Mouse (Mus musculus) ES-E14 (cell line): ENCODE measurements around the gene Lamb2. TPM values are rescaled to one million over a fixed set of nuclear protein-coding genes. Genes with fewer than 3 reads are reported as not detected.

Source experiments
- DNase-seq: peaks from one replicate; pipeline ENCODE4 v3.0.0-alpha.2; 2013; ENCODE audit warnings: low read depth, low spot score
- H3K27ac ChIP-seq: 2 replicates; pipeline ENCODE4 v1.5.1; 2012; ENCODE audit warnings: low read depth, mild to moderate bottlenecking, low read length, moderate library complexity, mixed read lengths; ENCODE audit not compliant: poor library complexity, insufficient read depth, severe bottlenecking
- H3K36me3 ChIP-seq: 2 replicates; pipeline ENCODE4 v1.6.1; 2012; ENCODE audit warnings: mild to moderate bottlenecking, low read length, moderate library complexity, mixed read lengths; ENCODE audit not compliant: control insufficient read depth, poor library complexity, insufficient read depth, severe bottlenecking
- H3K4me1 ChIP-seq, 2 experiments: fragments of 150-350 bp in 1 of 2; sonication (generic) in 1 of 2; 2 replicates each; pipeline ENCODE4 v1.6.1; 2012; ENCODE audit warnings: low read length in 2 of 2, mild to moderate bottlenecking in 1 of 2, mixed read lengths in 1 of 2; ENCODE audit not compliant: control insufficient read depth in 2 of 2, insufficient read depth in 2 of 2, poor library complexity in 1 of 2
- H3K4me3 ChIP-seq, 2 experiments: fragments of 150-350 bp in 1 of 2; sonication (generic) in 1 of 2; 2 replicates each; pipeline ENCODE4 v1.5.1; 2012; ENCODE audit warnings: low read length in 2 of 2, low read depth in 1 of 2, mild to moderate bottlenecking in 1 of 2, mixed read lengths in 1 of 2; ENCODE audit not compliant: insufficient read depth in 1 of 2, poor library complexity in 1 of 2, severe bottlenecking in 1 of 2
- H3K9ac ChIP-seq: 2 replicates; pipeline ENCODE4 v1.6.1; 2012; ENCODE audit warnings: low read depth, mild to moderate bottlenecking, low read length, mixed read lengths; ENCODE audit not compliant: poor library complexity, insufficient read depth, severe bottlenecking
- H3K9me3 ChIP-seq: fragments of 150-350 bp; sonication (generic); 2 replicates; pipeline ENCODE4 v1.6.1; 2012; ENCODE audit warnings: low read depth, mild to moderate bottlenecking, low read length; ENCODE audit not compliant: control insufficient read depth, insufficient read depth
- CHD2 ChIP-seq: IDR thresholded peaks from 2 replicates; pipeline ENCODE4 v1.6.1; 2014; ENCODE audit warnings: mild to moderate bottlenecking, low read depth, low read length, inconsistent platforms
- HCFC1 ChIP-seq: IDR thresholded peaks from 2 replicates; pipeline ENCODE4 v1.6.1; 2012; ENCODE audit warnings: low read length, inconsistent platforms, borderline replicate concordance; ENCODE audit not compliant: insufficient read depth
- MAFK ChIP-seq: IDR thresholded peaks from 2 replicates; pipeline ENCODE4 v1.6.1; 2014; ENCODE audit warnings: mild to moderate bottlenecking, low read depth, low read length, inconsistent platforms; ENCODE audit not compliant: insufficient read depth
- ZC3H11A ChIP-seq: IDR thresholded peaks from 2 replicates; pipeline ENCODE4 v1.6.1; 2012; ENCODE audit warnings: low read depth, mild to moderate bottlenecking, inconsistent platforms, low read length, borderline replicate concordance
- ZNF384 ChIP-seq: IDR thresholded peaks from 2 replicates; pipeline ENCODE4 v1.6.1; 2012; ENCODE audit warnings: low read depth, low read length, inconsistent platforms
- in situ Hi-C, 2 experiments: fragments of 600-800 bp; cut with MboI; formaldehyde crosslinking; loops; one replicate each; pipeline ENCODE4 v1.15.1; 2025; ENCODE audit warnings: low sequenced_read_pairs in 2 of 2, inconsistent platforms in 1 of 2; ENCODE audit not compliant: unreplicated experiment in 2 of 2
- total RNA-seq: library from RNA; depleted of rRNA; stranded (reverse); fragments of 300-350 nt; gene quantifications from 2 replicates; pipeline ENCODE4 v1.2.3, GENCODE M21; 2012

Lamb2 gene
- total RNA-seq, 1 experiment: 50.6 TPM

DNA sequence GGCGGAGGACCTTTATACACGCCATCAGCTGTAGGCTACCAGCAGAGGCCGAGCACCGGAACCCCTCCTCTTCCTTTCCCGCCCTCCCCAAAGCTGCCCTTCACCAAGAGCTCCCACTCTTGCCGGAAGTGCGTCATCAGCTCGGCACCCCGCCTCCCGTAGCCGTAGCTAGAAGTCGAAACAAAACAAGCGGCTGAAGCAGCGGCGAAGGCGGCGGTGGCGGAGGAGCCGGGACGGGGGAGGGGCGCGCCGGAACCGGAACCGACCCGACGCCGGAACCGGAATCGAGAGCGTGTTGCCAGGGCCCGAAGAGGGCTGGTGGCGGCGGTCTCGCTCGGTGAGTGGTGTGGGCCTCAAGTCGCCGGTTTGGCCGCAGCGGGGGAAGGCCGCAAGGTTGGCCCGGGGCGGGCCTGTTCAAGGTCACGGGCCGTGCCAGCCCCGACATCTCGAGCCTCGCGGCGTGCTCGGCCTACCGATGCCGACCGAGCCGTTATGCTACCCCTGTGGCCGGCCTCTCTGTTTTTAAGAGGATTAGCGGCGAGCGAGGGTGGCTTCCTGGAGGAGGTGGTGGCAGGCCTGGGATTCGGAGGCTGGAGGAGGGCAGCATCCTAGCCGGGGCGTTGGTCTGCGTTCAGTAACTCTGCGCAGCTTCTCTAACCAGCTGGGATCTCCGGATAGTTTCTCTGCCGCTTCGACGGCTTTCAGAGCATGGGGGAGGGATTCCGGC, 11.2 kb downstream of the Lamb2 start, which contains the start of gene Usp19:
Gene Usp19, plus strand, starts transcription at position 44 of the 727 bp plus-strand sequence.
- TF ChIP-seq HCFC1 (peak; percentile 65; the same call in 1 of the 2 replicates), MAFK (no peak)
- Histone ChIP-seq H3K4me1 (peaks cover 3 to 14% of the 10 kb centered on the region in 2 experiments; a peak in 3 of 4 replicates), H3K9ac (peak within 1 kb of the TSS; percentile 84), H3K27ac (peak within 1 kb of the TSS; percentile 85), H3K36me3 (peaks cover 33% of the 10 kb centered on the region), H3K9me3 (no peaks in the 10 kb centered on the region), H3K4me3 (peak within 1 kb of the TSS; percentile 86 to 98)
- in situ Hi-C loops: no loop called here
- DNase-seq: peak; percentile 86

DNA sequence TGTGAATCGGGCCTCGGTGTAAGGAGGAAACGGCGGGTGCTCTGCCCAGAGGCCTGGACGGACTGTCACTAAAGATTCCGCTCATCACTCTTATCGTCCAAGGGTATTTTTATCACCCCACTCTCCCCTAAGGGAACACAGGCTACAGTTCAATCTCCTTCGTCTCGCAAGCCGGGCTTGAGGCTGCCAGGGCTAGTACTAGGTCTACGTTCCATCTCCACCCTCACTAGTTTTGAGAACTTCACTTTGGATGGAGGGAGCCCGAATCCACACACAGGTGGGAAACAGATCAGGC, 11.7 kb downstream of the Lamb2 start:
- no peak for TF ChIP-seq HCFC1
- TF ChIP-seq MAFK: no peak
- TF ChIP-seq ZNF384: no peak
- no peak for TF ChIP-seq CHD2
- no peak for TF ChIP-seq ZC3H11A
- peaks cover 3 to 14% of the 10 kb centered on the region in 2 experiments; a peak in 3 of 4 replicates for H3K4me1 ChIP-seq
- H3K9ac ChIP-seq: peak overlapping the region; percentile 84
- no peak for DNase-seq
- H3K36me3 ChIP-seq: peaks cover 38% of the 10 kb centered on the region
- H3K27ac ChIP-seq: peak overlapping the region; percentile 85; the same call in 1 of the 2 replicates
- peak overlapping the region; percentile 86 to 98 for H3K4me3 ChIP-seq
- in situ Hi-C loops: no loop called here
- no peaks in the 10 kb centered on the region for H3K9me3 ChIP-seq

DNA sequence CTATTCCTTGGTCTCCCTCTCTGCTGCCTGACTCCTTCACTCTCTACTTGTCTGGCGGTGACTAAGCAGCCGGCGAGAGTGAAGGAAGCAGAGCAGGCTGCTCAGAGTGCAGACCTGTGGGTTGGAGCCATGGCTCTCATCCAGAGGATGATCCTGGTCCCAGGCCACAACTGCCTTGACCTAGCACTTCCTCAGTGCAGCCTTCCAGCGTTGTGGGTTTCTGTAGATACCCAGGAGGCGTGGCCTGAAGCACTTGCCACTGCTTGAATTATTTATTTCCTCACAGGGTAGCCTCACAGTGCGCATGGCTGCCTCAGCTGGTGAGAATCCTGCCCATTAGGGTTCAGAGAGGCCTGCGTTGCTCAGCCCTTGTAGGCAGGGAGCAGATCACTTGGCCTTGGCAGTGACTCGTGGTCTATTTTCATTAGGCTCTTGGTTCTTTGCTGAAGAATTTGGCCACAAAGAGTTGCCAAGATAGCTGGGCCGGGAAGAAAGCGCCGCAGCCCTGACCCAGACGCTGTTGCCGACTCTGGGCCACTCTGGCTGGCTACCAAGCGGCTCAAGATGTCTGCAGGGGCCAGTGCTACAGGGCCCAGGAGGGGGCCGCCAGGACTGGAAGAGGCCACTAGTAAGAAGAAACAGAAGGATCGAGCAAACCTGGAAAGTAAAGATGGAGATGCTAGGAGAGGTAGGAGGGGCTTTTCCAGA, 12.7 kb downstream of the Lamb2 start:
- Histone ChIP-seq H3K9me3 (no peaks in the 10 kb centered on the region), H3K4me1 (peaks cover 3 to 14% of the 10 kb centered on the region in 2 experiments; a peak in 3 of 4 replicates), H3K36me3 (peaks cover 44% of the 10 kb centered on the region), H3K27ac (no peak overlapping the region), H3K4me3 (peak overlapping the region in 1 of 2 experiments; percentile 3; a peak in 1 of 4 replicates), H3K9ac (peak overlapping the region; percentile 21)
- TF ChIP-seq ZNF384 (no peak), CHD2 (no peak), MAFK (no peak), ZC3H11A (no peak), HCFC1 (no peak)
- no peak for DNase-seq
- in situ Hi-C loops: no loop called here

DNA sequence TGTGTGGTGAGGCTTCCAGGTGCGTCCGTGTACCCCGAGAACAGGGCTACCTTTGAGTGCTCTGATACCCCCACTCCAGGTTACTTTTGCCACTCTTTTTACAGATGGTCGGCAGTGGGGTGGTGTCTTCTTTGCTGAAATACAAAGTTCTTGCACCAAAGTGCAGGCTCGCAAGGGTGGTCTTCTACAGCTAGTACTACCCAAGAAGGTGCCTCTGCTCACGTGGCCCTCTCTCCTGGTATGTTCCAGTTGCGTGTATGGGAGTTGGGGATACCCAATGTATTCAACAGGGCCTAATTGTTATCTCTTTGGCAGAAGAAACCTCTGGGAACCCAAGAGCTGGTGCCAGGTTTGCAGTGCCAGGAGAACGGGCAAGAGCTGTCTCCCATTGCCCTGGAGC, 13.7 kb downstream of the Lamb2 start:
- no peak overlapping the region for H3K27ac ChIP-seq
- H3K4me1 ChIP-seq: peaks cover 3 to 12% of the 10 kb centered on the region in 2 experiments; a peak in 3 of 4 replicates
- H3K9me3 ChIP-seq: no peaks in the 10 kb centered on the region
- in situ Hi-C loops: no loop called here
- no peak for TF ChIP-seq ZC3H11A
- no peak for TF ChIP-seq CHD2
- no peak for TF ChIP-seq MAFK
- TF ChIP-seq ZNF384: no peak
- TF ChIP-seq HCFC1: no peak
- no peak for DNase-seq
- H3K4me3 ChIP-seq: no peak overlapping the region
- H3K36me3 ChIP-seq: peaks cover 54% of the 10 kb centered on the region
- H3K9ac ChIP-seq: no peak overlapping the region
